Mouse (Mus musculus) forebrain, postnatal 0 days (tissue): ENCODE results near the gene Lmbr1. TPM values are rescaled to one million over a fixed set of nuclear protein-coding genes. Genes with fewer than 3 reads are reported as not detected.

ENCODE experiments used
- ATAC-seq: fragments of 200-750 bp; cut with Nextera tagmentation; 2 replicates; pipeline ENCODE4 v1.8.0; 2017; ENCODE audit warnings: mild to moderate bottlenecking, moderate library complexity
- DNase-seq: peaks from one replicate; pipeline ENCODE4 v3.0.0-alpha.2; 2015
- H3K27ac ChIP-seq: fragments of 300-500 bp; sonication (generic); 2 replicates; pipeline ENCODE4 v1.5.1; 2014; ENCODE audit warnings: low read depth, mild to moderate bottlenecking, antibody characterized with exemption, low read length, moderate library complexity, mixed read lengths
- H3K27me3 ChIP-seq: fragments of 300-500 bp; sonication (generic); 2 replicates; pipeline ENCODE4 v1.6.1; 2014; ENCODE audit warnings: mild to moderate bottlenecking, low read length, mixed read lengths; ENCODE audit not compliant: insufficient read depth
- H3K36me3 ChIP-seq: fragments of 300-500 bp; sonication (generic); 2 replicates; pipeline ENCODE4 v1.6.1; 2014; ENCODE audit warnings: mild to moderate bottlenecking, moderate library complexity; ENCODE audit not compliant: insufficient read depth
- H3K4me1 ChIP-seq: fragments of 300-500 bp; sonication (generic); 2 replicates; pipeline ENCODE4 v1.6.1; 2014; ENCODE audit warnings: antibody characterized with exemption; ENCODE audit not compliant: insufficient read depth
- H3K4me2 ChIP-seq: fragments of 300-500 bp; sonication (generic); 2 replicates; pipeline ENCODE4 v1.6.1; 2014; ENCODE audit warnings: low read depth, mild to moderate bottlenecking, moderate library complexity
- H3K4me3 ChIP-seq: fragments of 300-500 bp; sonication (generic); 2 replicates; pipeline ENCODE4 v1.5.1; 2014; ENCODE audit warnings: low read depth, low read length, mixed read lengths
- H3K9ac ChIP-seq: fragments of 300-500 bp; sonication (generic); 2 replicates; pipeline ENCODE4 v1.6.1; 2014; ENCODE audit warnings: mild to moderate bottlenecking
- H3K9me3 ChIP-seq: fragments of 300-500 bp; sonication (generic); 2 replicates; pipeline ENCODE4 v1.6.1; 2016; ENCODE audit warnings: low read length
- CTCF ChIP-seq: sonication (generic); IDR thresholded peaks from 2 replicates; pipeline ENCODE4 v1.5.1; 2016; ENCODE audit warnings: antibody characterized with exemption, control low read depth, low read depth
- WGBS: fragments of 180-500 bp; shearing (Covaris S2); extraction: QIAGEN DNeasy Blood & Tissue Kit; methylation state at CpG from one replicate; pipeline ENCODE4 v1.1.7; 2014; 5-methylcytosine and 5-hydroxymethylcytosine counted together
- polyA plus RNA-seq: library from polyadenylated mRNA; unstranded; fragments of >200 nt; fragmentation: Nextera tagmentation; extraction: Ambion mirVana; gene quantifications from 2 replicates; pipeline ENCODE4 v1.2.1, GENCODE M21; 2015
- total RNA-seq: library from RNA; depleted of rRNA; stranded (reverse); fragments of >200 nt; gene quantifications from 2 replicates; pipeline ENCODE4 v1.2.3, GENCODE M21; 2014

Lmbr1 gene
- total and polyA plus RNA-seq, 2 experiments from 2014 or later = 41.4 to 41.5 TPM

GRCm38 (mm10) chr5:29388181-29388943 lies 10.2 kb upstream of the Lmbr1 start:
- TF ChIP-seq CTCF = no peak
- Histone ChIP-seq H3K4me3 (no peak overlapping the region), H3K27ac (no peak overlapping the region; the same call in 1 of the 2 replicates), H3K36me3 (no peaks in the 10 kb centered on the region), H3K4me2 (no peak overlapping the region), H3K4me1 (no peaks in the 10 kb centered on the region), H3K27me3 (no peaks in the 10 kb centered on the region; the same call in 1 of the 2 replicates), H3K9me3 (no peaks in the 10 kb centered on the region), H3K9ac (no peak overlapping the region)
- WGBS = 60% methylated on average over 7 of the region's 7 CpGs
- ATAC-seq (no peak), DNase-seq (no peak)

GRCm38 (mm10) chr5:29387591-29387990 lies 9.4 kb upstream of the Lmbr1 start:
- Histone ChIP-seq H3K27ac (no peak overlapping the region), H3K27me3 (no peaks in the 10 kb centered on the region; the same call in 1 of the 2 replicates), H3K4me3 (no peak overlapping the region), H3K9ac (no peak overlapping the region), H3K36me3 (no peaks in the 10 kb centered on the region), H3K4me2 (no peak overlapping the region), H3K9me3 (no peaks in the 10 kb centered on the region), H3K4me1 (no peaks in the 10 kb centered on the region)
- 74% methylated on average over 1 of the region's 1 CpGs for WGBS
- ATAC-seq (no peak), DNase-seq (no peak)
- TF ChIP-seq CTCF = no peak

- Histone ChIP-seq H3K4me2 (no peak overlapping the region), H3K4me3 (no peak overlapping the region), H3K9me3 (no peaks in the 10 kb centered on the region), H3K27me3 (no peaks in the 10 kb centered on the region), H3K27ac (no peak overlapping the region), H3K9ac (no peak overlapping the region), H3K4me1 (peaks cover 6% of the 10 kb centered on the region; the same call in 1 of the 2 replicates), H3K36me3 (no peaks in the 10 kb centered on the region)
- no peak for ATAC-seq
- WGBS = 80% methylated on average over 1 of the region's 1 CpGs
- DNase-seq = no peak
- 0 out of 2 replicates have a peak, but pooled peaks have one; percentile 3 for TF ChIP-seq CTCF
These were observed 4.6 kb upstream of the Lmbr1 start for GRCm38 (mm10) chr5:29382776-29383175.

- H3K4me2 ChIP-seq = no peak overlapping the region
- ATAC-seq (no peak), DNase-seq (no peak)
- no peak overlapping the region for H3K9ac ChIP-seq
- no peak for TF ChIP-seq CTCF
- WGBS = 79% methylated on average over 2 of the region's 2 CpGs
- H3K27me3 ChIP-seq = no peaks in the 10 kb centered on the region
- no peak overlapping the region for H3K4me3 ChIP-seq
- H3K27ac ChIP-seq = no peak overlapping the region
- peaks cover 12% of the 10 kb centered on the region; the same call in 1 of the 2 replicates for H3K4me1 ChIP-seq
- no peaks in the 10 kb centered on the region for H3K36me3 ChIP-seq
- H3K9me3 ChIP-seq = no peaks in the 10 kb centered on the region
These were observed 1.9 kb upstream of the Lmbr1 start for GRCm38 (mm10) chr5:29380091-29380490.

GRCm38 (mm10) chr5:29377590-29378297 lies 446 bp downstream of the Lmbr1 start:
- no peak for TF ChIP-seq CTCF
- Histone ChIP-seq H3K4me3 (peak overlapping the region; percentile 80), H3K4me1 (peaks cover 12% of the 10 kb centered on the region; the same call in 1 of the 2 replicates), H3K27ac (peak overlapping the region; percentile 79), H3K9ac (peak overlapping the region; percentile 92), H3K36me3 (no peaks in the 10 kb centered on the region), H3K4me2 (peak overlapping the region; percentile 91), H3K9me3 (no peaks in the 10 kb centered on the region), H3K27me3 (no peaks in the 10 kb centered on the region)
- peak; percentile 73 for ATAC-seq
- DNase-seq = no peak
- WGBS = 1% methylated on average over 42 of the region's 47 CpGs

GRCm38 (mm10) chr5:29363511-29363910 lies 14.7 kb downstream of the Lmbr1 start:
- H3K36me3 ChIP-seq = peaks cover 33% of the 10 kb centered on the region
- 89% methylated on average over 6 of the region's 6 CpGs for WGBS

GRCm38 (mm10) chr5:29335836-29336235 lies 42.4 kb downstream of the Lmbr1 start:
- H3K4me3 ChIP-seq = no peak overlapping the region
- no peaks in the 10 kb centered on the region for H3K4me1 ChIP-seq
- H3K9ac ChIP-seq = no peak overlapping the region
- H3K27ac ChIP-seq = no peak overlapping the region
- peak; percentile 56 for DNase-seq
- H3K36me3 ChIP-seq = no peaks in the 10 kb centered on the region
- no peak overlapping the region for H3K4me2 ChIP-seq
- 60% methylated on average over 5 of the region's 5 CpGs for WGBS
- ATAC-seq = no peak
- H3K27me3 ChIP-seq = no peaks in the 10 kb centered on the region
- TF ChIP-seq CTCF = peak; percentile 69
- H3K9me3 ChIP-seq = no peaks in the 10 kb centered on the region

More at GRCm38 (mm10) chr5:29363511-29363910, 14.7 kb downstream of the Lmbr1 start:
- no peak overlapping the region for H3K4me2 ChIP-seq
- no peak for TF ChIP-seq CTCF
- DNase-seq = no peak
- no peaks in the 10 kb centered on the region for H3K27me3 ChIP-seq
- H3K4me3 ChIP-seq = no peak overlapping the region
- H3K9me3 ChIP-seq = no peaks in the 10 kb centered on the region
- no peaks in the 10 kb centered on the region for H3K4me1 ChIP-seq
- no peak for ATAC-seq
- no peak overlapping the region for H3K27ac ChIP-seq
- no peak overlapping the region for H3K9ac ChIP-seq
